Mouse (Mus musculus): ENCODE data around the gene Prss27.

The Prss27 gene

GRCm38 (mm10) chr17:24037844-24038243 is at the start of gene Prss27:
Prss27 (plus strand) TSS chr17:24038144.
- no peak for DNase-seq

GRCm38 (mm10) chr17:23989802-23990201 is 48.1 kb upstream of the Prss27 start:
- DNase-seq = no peak

GRCm38 (mm10) chr17:23992789-23993553 is 45.0 kb upstream of the Prss27 start:
- peak; percentile 75 to 78 for DNase-seq

DNA sequence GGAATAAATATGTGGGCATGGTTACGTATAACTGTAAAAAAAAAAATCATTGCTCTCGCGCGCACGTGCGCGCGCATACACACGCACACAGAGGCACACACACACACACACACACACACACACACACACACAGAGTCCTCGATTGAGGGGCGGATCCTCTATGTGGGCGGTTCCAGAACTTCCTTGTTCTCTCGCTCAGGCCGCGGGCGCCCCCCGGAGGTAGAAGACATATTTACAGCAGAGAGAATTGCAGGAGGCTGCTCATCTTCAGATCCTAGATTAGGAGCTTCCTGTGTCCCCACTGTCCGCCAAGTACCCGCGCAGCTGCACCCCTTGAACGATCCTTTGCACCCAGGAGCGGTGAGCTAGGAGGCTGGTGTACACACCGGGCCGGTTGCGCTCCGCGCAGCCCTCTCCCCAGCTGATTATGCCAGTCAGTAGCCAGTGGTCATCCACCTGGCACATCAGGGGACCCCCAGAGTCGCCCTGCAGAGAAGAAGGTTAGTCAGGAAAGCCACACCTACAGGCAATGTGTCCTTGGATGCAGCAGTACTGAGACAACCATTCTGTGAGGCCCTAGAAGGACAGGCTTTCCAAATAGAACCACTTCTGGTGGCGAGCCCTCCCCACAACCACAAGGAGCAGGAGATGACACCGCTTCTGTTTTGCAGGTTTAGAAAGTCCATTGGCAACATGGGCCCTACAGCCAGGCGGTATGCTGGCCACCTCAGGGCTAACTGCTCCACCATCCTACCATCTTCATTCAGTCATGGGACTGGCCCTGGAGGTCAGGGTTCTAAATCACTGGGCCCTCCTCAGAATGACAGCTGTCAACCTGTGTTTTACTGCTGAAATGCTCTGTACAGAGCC is 44.1 kb upstream of the Prss27 start:
- peak; percentile 92 to 98 for DNase-seq

DNA sequence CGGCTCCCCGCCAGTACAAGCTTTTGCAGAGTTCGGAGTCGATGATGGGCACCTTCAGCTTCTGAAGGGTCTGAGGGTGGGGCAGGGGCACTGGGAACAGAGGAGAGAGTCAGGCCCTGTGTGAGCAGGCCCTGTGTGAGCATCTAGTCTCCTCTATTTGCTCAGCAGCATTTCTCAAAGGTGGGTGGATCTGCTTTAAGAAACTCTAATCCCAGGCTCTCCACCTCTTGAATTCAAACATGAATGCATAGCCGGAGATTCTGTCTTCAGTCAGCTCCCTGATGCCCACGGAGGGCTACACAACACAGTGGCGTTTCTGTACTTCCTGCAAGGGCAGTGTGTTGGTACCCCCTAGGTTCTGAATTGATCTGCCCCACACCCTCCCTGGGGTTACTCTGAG is 43.3 kb upstream of the Prss27 start:
- DNase-seq = no peak

- no peak for DNase-seq
Observed at GRCm38 (mm10) chr17:23995421-23995820, 42.5 kb upstream of the Prss27 start.

DNA sequence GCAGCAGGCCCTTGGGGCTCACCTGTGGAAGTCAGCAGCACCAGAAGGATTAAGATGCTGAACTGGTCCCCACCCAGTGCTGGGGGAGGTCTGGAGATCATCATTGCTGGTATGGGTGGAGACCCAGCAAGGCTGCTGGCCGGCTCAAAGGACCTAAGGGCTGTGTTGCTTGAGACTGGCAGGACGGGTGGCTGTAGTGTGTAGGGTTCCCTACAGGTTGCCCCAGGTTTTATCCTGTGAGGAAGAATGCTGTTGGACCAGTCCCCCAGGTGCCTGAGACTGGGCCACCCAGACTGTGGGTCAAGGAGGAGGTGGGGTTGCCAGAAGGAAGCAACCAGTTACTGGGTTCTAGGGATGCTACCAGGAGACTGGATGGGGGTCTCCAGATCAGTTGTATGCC is 40.0 kb upstream of the Prss27 start, which contains the start of gene Prss22:
TSS of gene Prss22 (minus strand) at position 200 of the 400 bp plus-strand sequence.
- no peak for DNase-seq

DNA sequence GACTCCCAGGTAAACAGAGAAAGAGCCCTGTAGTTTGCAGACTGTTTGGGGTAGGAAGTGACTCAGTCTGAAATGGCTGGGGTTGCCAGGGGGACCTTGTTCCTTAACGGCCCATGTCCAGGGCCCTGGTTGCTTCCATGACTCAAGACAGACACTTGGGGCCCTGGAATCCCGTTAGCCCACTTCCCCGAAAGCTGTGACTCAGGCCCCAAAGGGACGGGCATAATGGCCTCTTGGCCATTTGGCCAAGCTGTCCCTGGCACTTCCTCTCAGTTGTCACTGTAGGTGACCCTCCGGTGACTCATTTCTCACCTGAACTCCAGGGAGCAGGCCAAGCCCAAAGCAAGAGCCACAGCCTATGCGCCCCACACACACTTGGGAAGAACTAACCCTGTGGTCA is 39.6 kb upstream of the Prss27 start:
- DNase-seq = no peak

DNA sequence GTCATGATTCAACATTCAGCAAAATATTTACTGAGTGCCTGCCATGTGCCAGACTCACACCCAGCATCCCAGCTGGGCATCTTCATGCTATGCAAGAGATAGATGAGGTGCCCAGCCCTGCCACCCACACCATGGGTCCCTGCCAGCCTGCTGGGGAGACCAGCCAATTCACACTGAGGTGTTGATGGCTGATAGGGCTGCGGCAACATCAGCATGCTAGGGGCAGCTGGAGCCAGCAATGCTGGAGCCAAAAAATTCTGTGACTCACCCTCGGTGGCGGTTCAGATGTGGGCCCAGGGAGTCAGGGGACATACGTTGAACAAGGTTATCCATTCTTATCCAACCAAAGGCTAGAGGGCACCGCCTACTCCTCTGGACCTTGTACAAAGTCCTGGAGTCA is 37.5 kb upstream of the Prss27 start:
- no peak for DNase-seq

- DNase-seq = no peak
Observed at GRCm38 (mm10) chr17:24004071-24004665, 33.8 kb upstream of the Prss27 start.

DNA sequence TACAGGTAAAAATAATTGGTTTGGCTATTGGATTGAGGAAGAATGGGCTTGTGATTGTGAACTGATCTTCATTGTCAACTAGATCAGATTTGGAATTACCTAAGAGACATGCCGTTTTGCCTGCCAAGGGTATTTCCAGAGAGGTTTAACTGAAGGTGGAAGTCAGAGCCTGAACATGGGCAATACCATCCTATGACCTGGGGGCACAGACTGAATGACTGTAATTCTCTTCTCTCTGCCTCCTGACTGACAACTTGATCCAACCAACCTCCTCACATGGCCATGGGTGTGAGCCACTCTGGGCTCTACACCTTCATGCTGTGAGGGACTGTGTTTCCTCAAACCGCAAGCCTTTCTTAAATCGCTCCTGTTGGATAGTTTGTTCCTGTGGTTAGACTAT is 32.9 kb upstream of the Prss27 start:
- DNase-seq = no peak

GRCm38 (mm10) chr17:24006930-24007329 is 31.0 kb upstream of the Prss27 start:
- no peak for DNase-seq

DNA sequence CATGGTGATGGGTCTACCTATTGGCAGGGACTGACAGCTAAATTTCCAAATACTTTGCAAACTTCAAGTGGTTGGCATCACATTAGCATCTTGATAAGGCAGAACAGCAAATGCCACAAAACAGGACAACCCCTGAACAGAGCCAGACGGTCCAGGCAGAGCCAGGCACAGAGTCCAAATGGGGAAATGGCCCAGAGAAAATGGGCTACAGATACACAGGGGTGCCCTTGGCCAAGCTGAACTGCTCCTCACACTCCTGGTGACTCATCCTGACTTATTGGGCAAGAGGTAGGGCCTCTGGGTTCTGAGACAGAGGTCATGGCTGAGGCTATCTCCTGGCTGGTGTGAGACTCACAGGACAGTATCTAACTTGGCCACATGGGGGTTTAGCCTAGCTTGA is 30.6 kb upstream of the Prss27 start:
- DNase-seq = no peak

DNA sequence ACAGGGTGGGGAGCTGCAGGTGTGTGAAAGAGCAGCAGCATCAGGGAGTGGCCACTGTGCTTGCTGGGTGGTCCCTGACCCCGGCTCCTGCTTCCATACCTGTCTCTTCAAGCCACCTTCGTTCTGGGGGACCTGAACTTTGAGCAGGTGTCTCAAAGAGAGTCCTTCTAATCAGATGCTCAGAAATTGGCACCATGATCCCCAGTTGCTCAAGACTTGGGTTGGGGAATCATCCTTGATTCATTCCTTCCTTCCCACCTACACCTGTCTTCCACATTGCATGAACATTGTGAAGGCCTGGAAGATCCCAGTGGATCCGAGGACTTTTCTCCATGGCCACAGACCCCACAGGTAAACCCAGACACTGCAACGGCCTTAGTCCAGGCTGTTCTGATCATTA is 29.8 kb upstream of the Prss27 start:
- no peak for DNase-seq

GRCm38 (mm10) chr17:24009617-24010016 is 28.3 kb upstream of the Prss27 start:
- DNase-seq = peak in 1 of 2 experiments; percentile 45

- DNase-seq = no peak
Observed at GRCm38 (mm10) chr17:24012921-24013320, 25.0 kb upstream of the Prss27 start.

DNA sequence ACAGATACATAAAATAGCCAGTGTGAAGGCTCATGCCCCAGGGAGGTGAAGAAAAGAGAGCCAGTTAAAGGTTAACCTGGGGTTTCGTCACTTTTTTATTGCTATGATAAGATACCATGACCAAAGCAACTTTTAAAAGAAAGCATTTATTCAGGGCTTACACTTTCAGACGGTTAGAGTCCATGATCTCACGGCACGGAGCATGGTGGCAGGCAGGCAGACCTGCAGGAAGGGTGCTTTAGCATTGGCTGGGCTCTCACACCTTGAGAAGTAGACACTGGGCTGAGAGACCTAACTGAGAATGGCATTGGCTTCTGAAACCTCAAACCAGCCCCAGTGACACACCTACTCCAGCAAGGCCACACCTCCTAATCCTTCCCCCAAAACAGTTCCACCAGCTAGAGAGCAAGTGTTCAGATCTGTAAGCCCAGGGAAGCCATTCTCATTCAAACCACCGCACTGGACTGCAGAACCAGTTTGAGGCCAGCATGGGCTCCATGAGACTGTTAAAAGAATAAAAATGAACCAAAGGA is 23.4 kb upstream of the Prss27 start:
- DNase-seq = no peak

GRCm38 (mm10) chr17:24015727-24016126 is 22.2 kb upstream of the Prss27 start:
- peak; percentile 16 to 67 for DNase-seq

- no peak for DNase-seq
Observed at GRCm38 (mm10) chr17:24020696-24021095, 17.2 kb upstream of the Prss27 start.

- DNase-seq = no peak
Observed at GRCm38 (mm10) chr17:24021375-24022199, 16.4 kb upstream of the Prss27 start.

- no peak for DNase-seq
Observed at GRCm38 (mm10) chr17:24029477-24029876, 8.5 kb upstream of the Prss27 start.

- no peak for DNase-seq
Observed at GRCm38 (mm10) chr17:24030551-24030950, 7.4 kb upstream of the Prss27 start.

Data from kidney, postnatal 36 days (tissue).